Mouse (Mus musculus) cerebellum, adult 2 months (tissue): ENCODE measurements at regions not wholly inside any gene's neighbourhood (a gene's known extent, or its start where the extent isn't known, plus 50 kb on each side); places are given as distances from the start of the nearest gene placed in this dataset.

Experiments used
- DNase-seq, 2 experiments: peaks; one replicate each; pipeline ENCODE4 v3.0.0; 2021
- H3K27ac ChIP-seq: fragments of 200-500 bp; 2 replicates; pipeline ENCODE4 v1.5.1; 2012; ENCODE audit warnings: low read length, control low read depth, inconsistent platforms; ENCODE audit not compliant: insufficient read depth
- H3K27me3 ChIP-seq: fragments of 200-500 bp; 2 replicates; pipeline ENCODE4 v1.6.1; 2012; ENCODE audit warnings: inconsistent platforms, mild to moderate bottlenecking, low read length, moderate library complexity; ENCODE audit not compliant: control insufficient read depth, insufficient read depth
- H3K4me1 ChIP-seq: fragments of 200-500 bp; 2 replicates; pipeline ENCODE4 v1.6.1; 2011; ENCODE audit warnings: low read length; ENCODE audit not compliant: control insufficient read depth, insufficient read depth
- H3K4me3 ChIP-seq: fragments of 200-500 bp; replicated peaks from 2 replicates; pipeline ENCODE3; 2011; ENCODE audit warnings: mild to moderate bottlenecking, low read depth, low read length, control low read depth; ENCODE audit not compliant: insufficient read depth
- CTCF ChIP-seq: fragments of 200-500 bp; IDR thresholded peaks from 2 replicates; pipeline ENCODE4 v1.5.1; 2011; ENCODE audit warnings: low read depth, mild to moderate bottlenecking, control low read depth, low read length, moderate library complexity, borderline replicate concordance; ENCODE audit not compliant: insufficient read depth
- POLR2A ChIP-seq: fragments of 200-500 bp; IDR thresholded peaks from 2 replicates; pipeline ENCODE4 v1.6.1; 2011; ENCODE audit warnings: low read length, control low read depth, borderline replicate concordance; ENCODE audit not compliant: insufficient read depth
- WGBS: fragments of 180-500 bp; shearing (Covaris S2); methylation state at CpG from one replicate; pipeline ENCODE4 v1.1.7; 2018; 5-methylcytosine and 5-hydroxymethylcytosine counted together

GRCm38 (mm10) chr4:135020262-135020991 is 89.7 kb downstream of the Syf2 start:
- Histone ChIP-seq H3K4me1 (no peaks in the 10 kb centered on the region), H3K27ac (no peak overlapping the region), H3K27me3 (no peaks in the 10 kb centered on the region), H3K4me3 (no peak overlapping the region)
- DNase-seq: no peak
- TF ChIP-seq CTCF (no peak), POLR2A (no peak)
- 88% methylated on average over 8 of the region's 8 CpGs for WGBS

GRCm38 (mm10) chr4:135023200-135023599 is 92.5 kb downstream of the Syf2 start:
- no peak for DNase-seq
- Histone ChIP-seq H3K27ac (no peak overlapping the region), H3K4me3 (no peak overlapping the region), H3K4me1 (no peaks in the 10 kb centered on the region), H3K27me3 (no peaks in the 10 kb centered on the region)
- WGBS: 94% methylated on average over 5 of the region's 5 CpGs
- TF ChIP-seq CTCF (peak; percentile 10; the same call in 1 of the 2 replicates), POLR2A (no peak)

- Histone ChIP-seq H3K27me3 (no peaks in the 10 kb centered on the region), H3K27ac (no peak overlapping the region), H3K4me3 (no peak overlapping the region), H3K4me1 (no peaks in the 10 kb centered on the region)
- 83% methylated on average over 18 of the region's 18 CpGs for WGBS
- DNase-seq: no peak
- TF ChIP-seq POLR2A (no peak), CTCF (no peak)
Measured at GRCm38 (mm10) chr4:135025802-135026201, 94.7 kb upstream of the Runx3 start.

- Histone ChIP-seq H3K27me3 (no peaks in the 10 kb centered on the region), H3K27ac (no peak overlapping the region), H3K4me1 (no peaks in the 10 kb centered on the region), H3K4me3 (no peak overlapping the region)
- no peak for TF ChIP-seq CTCF
- TF ChIP-seq POLR2A: no peak
- DNase-seq: no peak
- 71% methylated on average over 8 of the region's 8 CpGs for WGBS
Measured at GRCm38 (mm10) chr4:135027136-135027535, 93.3 kb upstream of the Runx3 start.

GRCm38 (mm10) chr4:135029723-135030122 is 90.7 kb upstream of the Runx3 start:
- Histone ChIP-seq H3K4me3 (no peak overlapping the region), H3K27me3 (no peaks in the 10 kb centered on the region), H3K27ac (no peak overlapping the region), H3K4me1 (no peaks in the 10 kb centered on the region)
- 94% methylated on average over 2 of the region's 2 CpGs for WGBS
- TF ChIP-seq CTCF (no peak), POLR2A (no peak)
- DNase-seq: no peak

GRCm38 (mm10) chr4:135032461-135032860 is 88.0 kb upstream of the Runx3 start:
- no peak for DNase-seq
- WGBS: 29% methylated on average over 9 of the region's 9 CpGs
- no peaks in the 10 kb centered on the region for H3K27me3 ChIP-seq
- TF ChIP-seq POLR2A (no peak), CTCF (no peak)
- no peak overlapping the region for H3K4me3 ChIP-seq
- no peak overlapping the region for H3K27ac ChIP-seq
- no peaks in the 10 kb centered on the region for H3K4me1 ChIP-seq

- no peak for DNase-seq
- TF ChIP-seq CTCF (no peak), POLR2A (no peak)
- no peak overlapping the region for H3K4me3 ChIP-seq
- H3K4me1 ChIP-seq: no peaks in the 10 kb centered on the region
- 77% methylated on average over 8 of the region's 8 CpGs for WGBS
- no peak overlapping the region for H3K27ac ChIP-seq
- H3K27me3 ChIP-seq: no peaks in the 10 kb centered on the region
Measured at GRCm38 (mm10) chr4:135033302-135033701, 87.2 kb upstream of the Runx3 start.

- Histone ChIP-seq H3K4me1 (no peaks in the 10 kb centered on the region), H3K27me3 (no peaks in the 10 kb centered on the region), H3K4me3 (no peak overlapping the region), H3K27ac (no peak overlapping the region)
- TF ChIP-seq POLR2A (no peak), CTCF (peak; percentile 76)
- 43% methylated on average over 7 of the region's 7 CpGs for WGBS
- DNase-seq: peak; percentile 34 to 63
Measured at GRCm38 (mm10) chr4:135034406-135034805, 86.0 kb upstream of the Runx3 start.
